Mouse (Mus musculus) layer of hippocampus, adult 18-20 months (tissue): ENCODE data around the gene Haghl. TPM values are rescaled to one million over a fixed set of nuclear protein-coding genes. Genes with fewer than 3 reads are reported as not detected.

Source experiments
- DNase-seq, 2 experiments: peaks; one replicate each; pipeline ENCODE4 v3.0.0; 2022; ENCODE audit warnings: low spot score in 2 of 2
- long read RNA-seq: library from polyadenylated mRNA; stranded (forward); transcript quantifications from one replicate; pipeline ENCODE4 v2.0.0, GENCODE M21; 2021
- total RNA-seq, 2 experiments: library from RNA; stranded (reverse); gene quantifications; 2 replicates each; pipeline ENCODE4 v1.2.3; 2021

Haghl gene
- 100 to 1,000 TPM; 103 to 109 TPM for total RNA-seq
- long read RNA-seq, transcript Haghl-201 (9 exons, 1,405 nt) = major isoform, 32 of 75 reads
- long read RNA-seq, transcript Haghl-206 (8 exons, 1,074 nt) = minor isoform, 5 of 75 reads
- long read RNA-seq, partial matches to known transcripts = 21 of 75 reads
- long read RNA-seq, other reads (novel, unspliced or antisense) = 8 of 75 reads

GRCm38 (mm10) chr17:25785281-25785745 lies at the start of gene Haghl:
Haghl (minus strand) TSS chr17:25785673.
- DNase-seq = peak; percentile 92 to 98

- no peak for DNase-seq
These were observed 49.2 kb upstream of the Haghl start for GRCm38 (mm10) chr17:25834595-25835222.

- no peak for DNase-seq
These were observed 48.6 kb upstream of the Haghl start for GRCm38 (mm10) chr17:25833961-25834594.

GRCm38 (mm10) chr17:25833291-25833663 lies 47.8 kb upstream of the Haghl start, which contains the start of gene Stub1:
Stub1 (minus strand) TSS chr17:25833404.
- peak; percentile 79 to 87 for DNase-seq

- peak; percentile 96 to 99 for DNase-seq
These were observed 47.2 kb upstream of the Haghl start for GRCm38 (mm10) chr17:25832436-25833290.

- DNase-seq = no peak
These were observed 46.2 kb upstream of the Haghl start for GRCm38 (mm10) chr17:25831451-25832281.

GRCm38 (mm10) chr17:25830806-25831431 lies 45.4 kb upstream of the Haghl start:
- DNase-seq = no peak

GRCm38 (mm10) chr17:25830200-25830753 lies 44.8 kb upstream of the Haghl start:
- DNase-seq = no peak

- no peak for DNase-seq
These were observed 44.1 kb upstream of the Haghl start for GRCm38 (mm10) chr17:25829558-25830017.

- DNase-seq = peak; percentile 73 to 92
These were observed 43.5 kb upstream of the Haghl start, which contains the start of gene Jmjd8 for GRCm38 (mm10) chr17:25828712-25829557. Jmjd8 (plus strand) TSS chr17:25828867.

- DNase-seq = no peak
These were observed 42.7 kb upstream of the Haghl start for GRCm38 (mm10) chr17:25828223-25828594.

- DNase-seq = no peak
These were observed 42.2 kb upstream of the Haghl start for GRCm38 (mm10) chr17:25827546-25828222.

- no peak for DNase-seq
These were observed 41.5 kb upstream of the Haghl start for GRCm38 (mm10) chr17:25827011-25827410.

- no peak for DNase-seq
These were observed 40.6 kb upstream of the Haghl start for GRCm38 (mm10) chr17:25825984-25826570.

- no peak for DNase-seq
These were observed 39.8 kb upstream of the Haghl start for GRCm38 (mm10) chr17:25825311-25825710.

GRCm38 (mm10) chr17:25824362-25825142 lies 39.1 kb upstream of the Haghl start:
- no peak for DNase-seq

GRCm38 (mm10) chr17:25823452-25823851 lies 38.0 kb upstream of the Haghl start, which contains the start of gene Wdr24:
Wdr24 (plus strand) TSS chr17:25823627.
- DNase-seq = peak; percentile 75 to 91
